Mouse (Mus musculus): ENCODE results near the gene Kif1a. TPM values are rescaled to one million over a fixed set of nuclear protein-coding genes. Genes with fewer than 3 reads are reported as not detected.

The Kif1a gene
- polyA plus RNA-seq, 1 experiment: 29.3 TPM

DNA sequence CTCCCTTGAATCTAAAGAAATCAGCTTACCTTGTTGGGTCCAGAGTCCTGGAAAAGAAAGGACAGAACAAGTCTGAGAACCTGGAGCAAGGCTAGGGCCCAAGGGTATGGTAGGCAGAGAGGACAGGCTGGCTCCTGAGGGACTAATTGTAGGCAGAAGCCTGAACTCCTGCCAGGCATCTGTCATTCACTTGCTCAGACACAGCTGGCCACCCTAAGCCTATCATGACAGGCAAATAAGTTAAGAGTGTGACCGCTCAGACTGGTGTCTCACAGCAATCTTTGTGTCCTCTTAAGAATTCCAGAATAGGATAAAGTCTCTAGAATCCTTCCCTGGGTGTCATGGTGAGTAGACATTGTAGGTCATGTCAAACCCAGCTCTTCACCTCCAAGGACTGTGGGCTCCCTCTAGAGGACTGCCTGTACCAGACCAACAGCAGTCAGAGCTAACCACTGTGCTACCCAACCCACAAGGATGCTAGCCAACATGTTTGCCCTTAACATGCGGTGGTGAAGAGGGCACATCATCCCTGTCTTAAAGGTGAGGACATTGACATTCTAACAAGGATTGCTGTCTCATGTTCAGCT, 29.4 kb downstream of the Kif1a start:
- Histone ChIP-seq H3K4me1 (ENCODE audit: control insufficient read depth, insufficient read depth, low read length) (no peaks in the 10 kb centered on the region), H3K27ac (ENCODE audit: insufficient read depth, low read length) (no peak overlapping the region), H3K4me3 (ENCODE audit: insufficient read depth, low read length) (no peak overlapping the region)
- TF ChIP-seq CTCF (IDR thresholded peaks at IDR 0.05; ENCODE audit: borderline replicate concordance, insufficient read depth, low read length) (no peak; the same call in 1 of the 2 replicates), POLR2A (IDR thresholded peaks at IDR 0.05; ENCODE audit: low read depth, low read length) (no peak)

DNA sequence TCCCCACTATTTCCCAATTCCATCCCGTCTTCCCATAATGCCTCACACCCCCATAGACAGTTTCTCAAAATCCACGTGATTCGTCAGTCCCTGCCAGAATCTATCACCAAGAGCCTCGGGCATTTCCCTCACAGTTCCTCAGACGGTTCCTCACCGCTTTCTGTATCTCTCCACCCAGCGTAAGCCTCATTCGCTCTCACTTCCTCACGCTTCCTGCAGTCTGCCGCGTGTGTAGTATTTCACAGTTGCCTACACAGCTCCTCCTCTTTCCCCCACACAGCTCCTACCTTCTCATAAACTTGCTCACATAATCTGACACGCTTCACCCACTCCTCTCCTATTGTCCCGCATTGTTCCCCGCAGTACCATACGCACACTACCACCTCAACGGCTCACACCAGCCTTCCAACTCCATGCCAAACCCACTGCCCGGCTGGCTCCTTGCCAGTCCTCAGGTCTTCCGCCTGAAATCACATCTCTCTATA, 30.2 kb downstream of the Kif1a start:
- no peak for TF ChIP-seq CTCF (IDR thresholded peaks at IDR 0.05; ENCODE audit: borderline replicate concordance, insufficient read depth, low read length)
- Histone ChIP-seq H3K4me3 (ENCODE audit: insufficient read depth, low read length) (no peak overlapping the region), H3K27ac (ENCODE audit: insufficient read depth, low read length) (no peak overlapping the region), H3K4me1 (ENCODE audit: control insufficient read depth, insufficient read depth, low read length) (no peaks in the 10 kb centered on the region)

DNA sequence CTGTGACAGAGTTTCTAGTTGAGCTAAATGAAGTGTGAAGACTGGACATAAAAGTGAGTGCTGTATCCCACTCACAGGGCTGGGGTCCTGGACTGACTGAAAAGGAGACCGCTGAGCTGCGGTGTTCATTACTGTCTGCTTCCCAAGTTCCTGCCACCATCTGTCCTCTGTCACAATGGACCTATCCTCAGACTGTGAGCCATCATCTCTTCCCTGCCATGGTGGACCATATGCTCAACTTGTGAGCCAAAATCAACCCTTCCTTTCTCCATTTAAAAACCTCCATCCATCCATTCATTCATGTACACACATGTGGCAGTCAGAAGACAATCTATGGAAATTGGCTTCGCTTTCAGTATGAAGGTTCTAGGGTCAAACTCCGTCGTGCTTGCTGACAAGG, 30.9 kb downstream of the Kif1a start:
- H3K27ac ChIP-seq (ENCODE audit: insufficient read depth, low read length): no peak overlapping the region

DNA sequence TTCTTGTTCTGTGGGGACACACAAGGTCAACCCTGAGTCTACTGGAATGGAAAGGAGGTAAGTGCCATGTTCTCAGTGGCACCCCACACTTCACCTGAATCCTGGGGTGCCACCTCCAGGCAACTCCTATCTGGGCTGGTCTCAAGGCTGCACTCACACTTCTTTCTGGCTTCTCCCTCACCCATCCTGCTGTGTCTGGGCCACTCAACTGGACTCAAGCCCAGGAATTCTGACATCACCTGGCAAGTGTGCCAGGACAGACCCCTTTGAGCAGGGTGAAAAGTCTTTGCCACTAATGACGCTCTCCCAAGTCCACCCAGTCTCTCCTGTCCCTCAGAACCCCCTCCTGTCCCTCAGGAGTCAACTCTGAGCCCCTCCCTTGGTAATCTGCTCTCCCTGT, 33.2 kb downstream of the Kif1a start:
- peaks cover 3% of the 10 kb centered on the region; the same call in 1 of the 2 replicates for H3K4me1 ChIP-seq (ENCODE audit: control insufficient read depth, insufficient read depth, low read length)
- no peak for TF ChIP-seq POLR2A (IDR thresholded peaks at IDR 0.05; ENCODE audit: low read depth, low read length)
- TF ChIP-seq CTCF (IDR thresholded peaks at IDR 0.05; ENCODE audit: borderline replicate concordance, insufficient read depth, low read length): no peak
- no peak overlapping the region for H3K4me3 ChIP-seq (ENCODE audit: insufficient read depth, low read length)
- H3K27ac ChIP-seq (ENCODE audit: insufficient read depth, low read length): no peak overlapping the region

More for the DNA sequence above, 30.9 kb downstream of the Kif1a start:
- no peak overlapping the region for H3K4me3 ChIP-seq (ENCODE audit: insufficient read depth, low read length)
- no peaks in the 10 kb centered on the region for H3K4me1 ChIP-seq (ENCODE audit: control insufficient read depth, insufficient read depth, low read length)
- TF ChIP-seq POLR2A (IDR thresholded peaks at IDR 0.05; ENCODE audit: low read depth, low read length): no peak
- TF ChIP-seq CTCF (IDR thresholded peaks at IDR 0.05; ENCODE audit: borderline replicate concordance, insufficient read depth, low read length): no peak

DNA sequence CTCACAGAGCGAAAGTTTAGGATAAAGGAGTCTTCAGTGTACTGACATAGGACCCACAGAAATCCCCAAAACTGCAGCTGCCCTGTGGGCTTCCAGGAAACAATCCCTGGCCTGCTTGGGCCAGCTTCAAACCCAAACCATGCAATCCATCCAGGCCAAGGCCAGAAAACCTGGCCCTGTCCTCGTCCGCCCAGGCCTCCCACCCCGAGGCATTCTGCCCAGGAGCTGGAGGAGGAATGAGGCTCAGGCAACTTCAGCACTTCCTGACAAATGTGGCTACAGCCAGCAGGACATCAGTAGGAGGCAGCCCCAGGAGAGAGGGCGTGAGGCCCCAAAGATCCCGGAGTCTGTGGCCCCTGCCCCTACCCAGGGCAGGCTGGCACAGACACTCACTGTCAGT, 36.1 kb downstream of the Kif1a start:
- no peak for TF ChIP-seq POLR2A (IDR thresholded peaks at IDR 0.05; ENCODE audit: low read depth, low read length)
- TF ChIP-seq CTCF (IDR thresholded peaks at IDR 0.05; ENCODE audit: borderline replicate concordance, insufficient read depth, low read length): no peak
- Histone ChIP-seq H3K27ac (ENCODE audit: insufficient read depth, low read length) (no peak overlapping the region), H3K4me1 (ENCODE audit: control insufficient read depth, insufficient read depth, low read length) (peaks cover 3% of the 10 kb centered on the region; the same call in 1 of the 2 replicates), H3K4me3 (ENCODE audit: insufficient read depth, low read length) (no peak overlapping the region)

DNA sequence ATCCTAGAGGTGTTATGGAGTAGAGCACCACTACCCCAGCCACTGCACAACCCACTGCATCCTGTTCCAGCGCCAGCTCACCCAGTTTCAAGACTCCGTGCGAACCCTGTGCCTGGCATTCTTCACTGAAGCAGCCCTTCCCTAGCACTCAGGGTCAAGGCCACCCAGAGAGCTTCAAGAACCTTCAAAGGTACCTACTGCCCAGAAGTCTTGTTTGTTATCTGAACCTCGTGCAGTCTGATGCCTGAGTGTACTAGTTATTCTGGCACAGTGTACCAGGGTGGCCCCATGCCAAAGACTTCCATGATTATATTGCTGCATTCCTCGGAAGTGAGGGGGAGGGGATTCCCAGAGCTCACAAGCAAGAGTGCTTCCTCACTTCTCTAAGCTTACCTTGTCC, 38.1 kb downstream of the Kif1a start:
- TF ChIP-seq CTCF (IDR thresholded peaks at IDR 0.05; ENCODE audit: borderline replicate concordance, insufficient read depth, low read length) (no peak), POLR2A (IDR thresholded peaks at IDR 0.05; ENCODE audit: low read depth, low read length) (no peak)

DNA sequence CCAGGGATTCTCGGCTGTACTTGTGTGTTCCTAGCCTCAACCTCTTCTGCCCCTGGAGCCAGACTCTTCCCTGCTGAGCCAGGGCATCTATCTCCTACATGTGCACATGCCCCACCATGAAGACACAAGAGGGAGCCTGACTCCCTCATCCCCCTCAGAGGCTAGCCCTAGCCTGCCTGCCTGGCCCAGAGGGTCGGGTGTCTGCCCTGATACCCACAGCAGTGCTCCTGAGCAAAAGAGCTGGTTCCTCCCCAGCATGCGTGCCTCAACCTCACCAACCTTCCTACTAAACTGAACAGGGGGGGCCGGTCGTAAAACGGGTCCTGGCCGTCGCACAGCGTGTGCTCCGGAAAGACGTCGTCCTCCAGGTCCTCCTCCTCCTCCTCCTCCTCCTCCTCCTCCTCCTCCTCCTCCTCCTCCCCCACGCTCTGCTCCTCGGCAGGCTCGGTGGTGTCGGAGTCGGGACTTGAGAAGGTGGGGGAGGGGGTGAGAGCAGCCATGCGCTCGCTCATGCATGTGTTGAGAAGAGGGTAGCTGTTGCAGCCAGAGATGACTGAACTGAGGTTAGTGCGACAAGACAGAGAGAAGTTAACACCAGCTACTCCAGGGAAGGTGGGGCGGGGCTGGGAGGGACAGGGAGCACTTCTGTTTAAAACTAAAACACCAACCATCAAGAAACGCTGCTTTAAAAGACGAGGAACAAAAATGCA, 50.5 kb downstream of the Kif1a start:
- H3K4me1 ChIP-seq (ENCODE audit: control insufficient read depth, insufficient read depth, low read length): no peaks in the 10 kb centered on the region
- H3K27ac ChIP-seq (ENCODE audit: insufficient read depth, low read length): no peak overlapping the region
- TF ChIP-seq CTCF (IDR thresholded peaks at IDR 0.05; ENCODE audit: borderline replicate concordance, insufficient read depth, low read length): no peak
- TF ChIP-seq POLR2A (IDR thresholded peaks at IDR 0.05; ENCODE audit: low read depth, low read length): no peak
- H3K4me3 ChIP-seq (ENCODE audit: insufficient read depth, low read length): no peak overlapping the region

More for the DNA sequence above, 38.1 kb downstream of the Kif1a start:
- Histone ChIP-seq H3K27ac (ENCODE audit: insufficient read depth, low read length) (no peak overlapping the region), H3K4me1 (ENCODE audit: control insufficient read depth, insufficient read depth, low read length) (peaks cover 3% of the 10 kb centered on the region; the same call in 1 of the 2 replicates), H3K4me3 (ENCODE audit: insufficient read depth, low read length) (no peak overlapping the region)

DNA sequence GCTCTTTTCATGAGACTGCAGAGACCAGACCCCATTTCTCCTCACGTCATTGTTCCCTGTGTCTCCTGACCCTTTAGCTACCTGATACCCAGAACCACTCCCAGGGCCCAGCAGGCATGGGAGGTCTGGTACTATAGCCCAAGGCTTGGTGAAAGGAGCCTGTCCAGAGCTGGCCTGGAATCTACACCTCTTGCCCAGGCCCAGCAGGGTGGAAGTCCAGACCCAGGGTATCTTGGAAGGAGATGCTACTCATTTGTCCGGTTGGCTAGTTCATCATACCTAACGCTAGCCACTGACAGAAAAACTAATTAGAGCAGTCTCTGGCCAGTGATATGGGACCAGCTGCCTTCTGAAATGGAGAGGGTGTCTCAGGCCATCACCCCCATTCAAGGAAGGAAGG, 51.7 kb downstream of the Kif1a start:
- H3K4me3 ChIP-seq (ENCODE audit: insufficient read depth, low read length): no peak overlapping the region
- TF ChIP-seq CTCF (IDR thresholded peaks at IDR 0.05; ENCODE audit: borderline replicate concordance, insufficient read depth, low read length): no peak
- no peak for TF ChIP-seq POLR2A (IDR thresholded peaks at IDR 0.05; ENCODE audit: low read depth, low read length)
- no peak overlapping the region for H3K27ac ChIP-seq (ENCODE audit: insufficient read depth, low read length)
- no peaks in the 10 kb centered on the region for H3K4me1 ChIP-seq (ENCODE audit: control insufficient read depth, insufficient read depth, low read length)

DNA sequence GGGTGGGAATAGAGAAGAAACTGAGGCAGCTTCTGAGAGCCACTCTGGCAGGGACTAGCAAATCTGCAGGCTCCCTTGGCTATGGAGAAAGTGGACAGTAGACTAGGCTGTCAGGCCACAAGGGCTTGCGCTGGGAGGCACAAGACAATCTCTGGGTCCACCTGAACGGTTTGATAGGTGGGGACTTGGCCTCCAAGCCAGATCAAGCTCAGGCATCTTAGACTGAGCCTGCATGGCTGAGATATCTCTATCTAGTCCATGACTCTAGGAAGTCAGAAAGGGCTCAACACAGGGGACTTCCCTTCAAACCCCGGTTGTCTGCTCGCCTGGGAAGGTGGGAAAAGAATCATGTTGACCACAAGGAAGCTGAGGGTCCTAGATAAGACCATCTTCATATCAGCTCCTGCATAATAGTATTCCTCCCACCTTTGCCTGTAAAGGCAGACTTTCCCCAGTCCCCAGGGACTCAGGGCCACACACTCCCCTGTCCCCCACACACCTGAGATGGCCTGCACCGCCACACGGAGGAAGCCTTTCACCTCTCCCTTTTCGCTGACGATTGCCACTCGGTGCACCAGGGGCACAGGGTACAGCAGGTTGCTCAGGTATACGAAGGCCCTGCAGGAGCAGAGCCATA, 55.5 kb downstream of the Kif1a start:
- no peak overlapping the region for H3K27ac ChIP-seq (ENCODE audit: insufficient read depth, low read length)
- H3K4me1 ChIP-seq (ENCODE audit: control insufficient read depth, insufficient read depth, low read length): no peaks in the 10 kb centered on the region
- TF ChIP-seq POLR2A (IDR thresholded peaks at IDR 0.05; ENCODE audit: low read depth, low read length): no peak
- TF ChIP-seq CTCF (IDR thresholded peaks at IDR 0.05; ENCODE audit: borderline replicate concordance, insufficient read depth, low read length): no peak
- H3K4me3 ChIP-seq (ENCODE audit: insufficient read depth, low read length): no peak overlapping the region

DNA sequence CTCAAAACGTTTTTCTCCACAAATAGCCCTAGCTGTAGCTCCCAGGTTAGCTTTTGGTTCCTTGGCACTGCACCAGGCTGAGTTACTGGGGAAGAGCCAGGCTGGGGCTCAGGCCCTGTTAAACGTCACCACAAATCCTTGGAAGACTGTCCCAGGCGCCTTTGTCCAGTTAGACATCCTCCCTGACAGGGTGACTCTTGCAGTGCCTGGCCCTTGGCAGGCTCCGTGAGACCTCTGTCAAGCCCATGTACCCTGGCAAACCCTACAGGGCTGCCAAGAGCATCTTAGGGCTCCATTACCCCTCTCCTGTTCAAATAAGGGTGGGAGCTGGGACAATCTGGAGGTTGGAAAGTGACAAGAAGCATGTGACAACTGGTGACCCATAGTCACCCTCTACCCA, 65.8 kb downstream of the Kif1a start:
- Histone ChIP-seq H3K4me3 (ENCODE audit: insufficient read depth, low read length) (no peak overlapping the region), H3K27ac (ENCODE audit: insufficient read depth, low read length) (no peak overlapping the region), H3K4me1 (ENCODE audit: control insufficient read depth, insufficient read depth, low read length) (no peaks in the 10 kb centered on the region)
- TF ChIP-seq POLR2A (IDR thresholded peaks at IDR 0.05; ENCODE audit: low read depth, low read length): no peak
- TF ChIP-seq CTCF (IDR thresholded peaks at IDR 0.05; ENCODE audit: borderline replicate concordance, insufficient read depth, low read length): no peak

Data from embryonic fibroblast, embryonic 13.5 days (primary cell).